ENCODE assay signal across 27 mouse cellular contexts in the genomic region with DNA sequence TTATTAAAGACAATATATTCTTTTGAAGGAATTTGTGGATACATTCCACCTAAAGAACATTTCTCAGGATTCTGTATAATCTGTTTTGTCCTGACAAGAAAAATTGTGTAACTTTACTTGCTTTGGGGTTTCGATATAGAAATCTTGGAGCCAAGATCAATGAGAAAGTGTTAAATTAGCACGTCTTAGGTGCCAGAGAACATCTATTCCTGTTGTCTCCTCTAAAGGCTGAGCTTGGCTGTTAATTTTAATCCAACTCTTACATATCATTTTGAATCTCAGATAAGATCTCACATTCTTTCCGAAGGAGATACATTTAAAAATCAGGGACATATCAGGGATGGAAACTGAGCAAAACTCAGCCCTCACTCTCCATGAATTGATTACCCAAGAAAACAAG.
"Had no signal": no experiment of that assay in that cellular context is flagged by ENCODE, and none has a peak within 500 bp of the region (broad histone marks: within the 10 kb centered on the region; RNA-seq: fewer than 3 reads in every experiment).

No protein-coding gene starts in this region.

- H3K27me3 ChIP-seq: embryonic facial prominence, embryonic 12.5 days; embryonic facial prominence, embryonic 13.5 days; embryonic facial prominence, embryonic 15.5 days; forebrain, embryonic 12.5 days; forebrain, embryonic 13.5 days; forebrain, embryonic 15.5 days had no signal

- ATAC-seq: forebrain, embryonic 13.5 days; forebrain, embryonic 14.5 days; forebrain, embryonic 15.5 days; forebrain, embryonic 16.5 days; forebrain, postnatal 0 days had no signal

- H3K27ac ChIP-seq: embryonic facial prominence, embryonic 10.5 days; embryonic facial prominence, embryonic 12.5 days; embryonic facial prominence, embryonic 13.5 days; embryonic facial prominence, embryonic 15.5 days; forebrain, embryonic 10.5 days; forebrain, embryonic 12.5 days; forebrain, embryonic 13.5 days; forebrain, embryonic 15.5 days; gastrocnemius, adult 2 months; heart, adult 2 months had no signal

- H3K36me3 ChIP-seq: embryonic facial prominence, embryonic 10.5 days; embryonic facial prominence, embryonic 12.5 days; embryonic facial prominence, embryonic 13.5 days; embryonic facial prominence, embryonic 15.5 days; forebrain, embryonic 10.5 days; forebrain, embryonic 12.5 days; forebrain, embryonic 15.5 days had no signal

- H3K9me3 ChIP-seq: embryonic facial prominence, embryonic 12.5 days; embryonic facial prominence, embryonic 13.5 days; embryonic facial prominence, embryonic 15.5 days; forebrain, embryonic 12.5 days; forebrain, embryonic 13.5 days; forebrain, embryonic 15.5 days had no signal

- DNase-seq: cerebellum, adult 8-10 months; cerebellum, adult 9-10 months; cerebellum, adult 9-11 months; cerebellum, postnatal 10 days; cerebellum, postnatal 14 days; cerebellum, postnatal 25 days; cerebellum, postnatal 36 days; embryo, embryonic 11 days; forebrain, postnatal 0 days; gastrocnemius, adult 2 months; gastrocnemius, postnatal 10 days; gastrocnemius, postnatal 14 days; gastrocnemius, postnatal 25 days; gastrocnemius, postnatal 36 days; heart, adult 18-20 months; heart, adult 2 months had no signal

- H3K9ac ChIP-seq: embryonic facial prominence, embryonic 12.5 days; embryonic facial prominence, embryonic 13.5 days; embryonic facial prominence, embryonic 15.5 days; forebrain, embryonic 12.5 days; forebrain, embryonic 13.5 days; forebrain, embryonic 15.5 days; forebrain, postnatal 0 days had no signal

- H3K4me2 ChIP-seq: embryonic facial prominence, embryonic 12.5 days; embryonic facial prominence, embryonic 13.5 days; embryonic facial prominence, embryonic 15.5 days; forebrain, embryonic 12.5 days; forebrain, embryonic 13.5 days; forebrain, embryonic 15.5 days had no signal

- H3K4me1 ChIP-seq: embryonic facial prominence, embryonic 10.5 days; embryonic facial prominence, embryonic 12.5 days; embryonic facial prominence, embryonic 13.5 days; embryonic facial prominence, embryonic 15.5 days; forebrain, embryonic 10.5 days; forebrain, embryonic 12.5 days; forebrain, embryonic 13.5 days; forebrain, embryonic 15.5 days had no signal

- H3K4me3 ChIP-seq: embryonic facial prominence, embryonic 10.5 days; embryonic facial prominence, embryonic 12.5 days; embryonic facial prominence, embryonic 13.5 days; embryonic facial prominence, embryonic 15.5 days; erythroblast, embryonic 14.5 days; forebrain, embryonic 10.5 days; forebrain, embryonic 12.5 days; forebrain, embryonic 13.5 days; forebrain, embryonic 15.5 days; gastrocnemius, adult 2 months; heart, adult 2 months had no signal
